Mouse (Mus musculus): Measurements from ENCODE around the gene Cct2. TPM values are rescaled to one million over a fixed set of nuclear protein-coding genes. Genes with fewer than 3 reads are reported as not detected.
A peak's percentile ranks its signal among the peaks of the same experiment; 100 is the strongest.

The Cct2 gene
- polyA plus RNA-seq, 1 experiment from 2014 or later = 281 TPM

DNA sequence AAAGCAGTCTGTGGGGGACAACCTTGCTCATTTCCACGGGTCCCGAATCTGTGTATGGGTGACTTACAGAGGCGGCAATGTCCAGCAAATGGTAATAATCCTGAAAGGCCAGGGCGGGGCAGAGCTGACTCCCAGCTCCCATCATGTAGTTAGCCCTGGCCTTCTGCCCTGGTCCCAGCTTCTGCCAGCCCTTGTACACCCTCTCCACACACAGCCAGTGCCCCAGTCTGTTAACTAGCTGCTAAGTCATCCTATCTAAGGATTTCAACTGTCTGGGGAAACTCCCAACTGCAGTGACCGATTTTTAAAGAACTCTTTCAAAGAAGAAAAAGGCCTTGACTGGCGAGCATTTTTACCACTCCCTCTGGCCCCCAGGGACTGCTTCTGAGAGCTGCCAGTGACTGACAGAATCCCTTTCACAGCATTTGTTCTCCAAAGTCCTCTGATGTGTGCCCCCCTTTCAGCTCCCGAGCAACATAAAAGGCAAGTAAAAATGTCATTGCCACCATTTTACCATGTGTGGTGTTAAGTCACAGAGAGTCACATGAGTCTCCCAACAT lies 45.3 kb downstream of the Cct2 start:
- 32% methylated on average over 7 of the region's 7 CpGs for WGBS
- Histone ChIP-seq H3K9me3 (no peaks in the 10 kb centered on the region), H3K36me3 (no peaks in the 10 kb centered on the region), H3K4me2 (replicated peaks) (no peak overlapping the region), H3K9ac (replicated peaks) (peak overlapping the region; percentile 7; the same call in 1 of the 2 replicates), H3K4me1 (replicated peaks) (peaks cover 28% of the 10 kb centered on the region), H3K27me3 (0 out of 2 replicates have a peak, but pooled peaks cover 2% of the 10 kb centered on the region), H3K4me3 (replicated peaks) (no peak overlapping the region), H3K27ac (no peak overlapping the region)
- peak; percentile 25; the same call in 1 of the 2 replicates for ATAC-seq

DNA sequence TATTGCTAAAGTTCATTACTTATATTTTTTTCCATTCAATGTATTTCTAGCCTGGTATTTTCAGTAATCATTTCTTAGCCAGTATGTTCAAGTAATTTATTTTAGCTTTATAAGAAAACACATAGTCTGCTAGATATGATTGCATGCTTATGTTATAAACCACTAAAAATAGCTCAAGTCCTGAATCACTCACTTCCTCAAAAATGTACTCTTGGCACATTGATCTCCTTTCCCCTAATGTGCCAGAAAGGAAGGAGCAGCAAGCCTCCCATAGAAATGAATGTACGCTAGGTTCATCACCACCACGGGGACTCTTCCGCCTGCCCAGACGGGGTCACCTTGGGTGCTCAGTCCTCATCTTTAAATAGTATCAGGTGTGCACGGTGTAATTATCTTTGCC lies 49.0 kb downstream of the Cct2 start:
- Histone ChIP-seq H3K27me3 (0 out of 2 replicates have a peak, but pooled peaks cover 5% of the 10 kb centered on the region), H3K9me3 (no peaks in the 10 kb centered on the region), H3K4me1 (replicated peaks) (peaks cover 19% of the 10 kb centered on the region), H3K36me3 (no peaks in the 10 kb centered on the region), H3K4me3 (replicated peaks) (no peak overlapping the region), H3K27ac (no peak overlapping the region), H3K9ac (replicated peaks) (no peak overlapping the region), H3K4me2 (replicated peaks) (no peak overlapping the region)
- 94% methylated on average over 5 of the region's 5 CpGs for WGBS
- ATAC-seq = 0 out of 2 replicates have a peak, but pooled peaks have one; percentile 18

DNA sequence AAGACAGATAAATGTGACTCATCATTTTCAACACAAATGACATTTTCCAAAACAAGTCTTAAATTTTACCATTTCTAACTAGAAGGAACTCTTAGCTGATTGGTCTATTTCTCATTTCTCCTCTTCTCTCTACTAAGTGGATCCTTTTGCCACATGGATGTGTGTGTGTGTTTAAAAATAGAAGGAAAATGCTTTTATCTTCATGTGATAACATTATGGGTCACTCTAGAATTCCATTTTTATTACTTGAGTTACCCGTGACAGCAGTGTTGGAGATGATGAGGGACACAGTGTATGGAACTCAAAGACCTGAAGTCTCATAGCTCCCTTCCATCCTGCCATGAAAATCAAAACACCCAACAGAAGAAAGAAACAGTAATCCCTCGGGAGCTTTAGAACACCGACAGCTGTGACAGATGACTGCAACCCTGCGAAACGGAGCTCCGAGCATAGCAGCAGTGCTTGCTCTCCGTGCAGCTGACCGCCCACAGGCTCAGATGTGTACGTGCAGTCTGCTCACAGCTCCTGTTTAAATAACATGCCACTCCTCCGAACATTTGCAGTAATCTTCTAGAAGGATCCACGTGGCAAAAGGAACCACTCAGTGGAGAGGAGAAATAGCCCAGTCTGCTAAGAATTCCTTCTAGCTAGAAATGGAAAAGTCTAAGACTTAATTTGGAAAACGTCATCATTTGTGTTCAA lies 49.8 kb downstream of the Cct2 start:
- WGBS = 24% methylated on average over 12 of the region's 12 CpGs
- ATAC-seq = peak; percentile 92
- H3K27me3 ChIP-seq = 0 out of 2 replicates have a peak, but pooled peaks cover 5% of the 10 kb centered on the region
- no peaks in the 10 kb centered on the region for H3K36me3 ChIP-seq
- H3K4me2 ChIP-seq (replicated peaks) = peak overlapping the region; percentile 16
- no peaks in the 10 kb centered on the region for H3K9me3 ChIP-seq
- H3K27ac ChIP-seq = no peak overlapping the region
- no peak overlapping the region for H3K4me3 ChIP-seq (replicated peaks)
- H3K9ac ChIP-seq (replicated peaks) = no peak overlapping the region
- peaks cover 18% of the 10 kb centered on the region for H3K4me1 ChIP-seq (replicated peaks)

DNA sequence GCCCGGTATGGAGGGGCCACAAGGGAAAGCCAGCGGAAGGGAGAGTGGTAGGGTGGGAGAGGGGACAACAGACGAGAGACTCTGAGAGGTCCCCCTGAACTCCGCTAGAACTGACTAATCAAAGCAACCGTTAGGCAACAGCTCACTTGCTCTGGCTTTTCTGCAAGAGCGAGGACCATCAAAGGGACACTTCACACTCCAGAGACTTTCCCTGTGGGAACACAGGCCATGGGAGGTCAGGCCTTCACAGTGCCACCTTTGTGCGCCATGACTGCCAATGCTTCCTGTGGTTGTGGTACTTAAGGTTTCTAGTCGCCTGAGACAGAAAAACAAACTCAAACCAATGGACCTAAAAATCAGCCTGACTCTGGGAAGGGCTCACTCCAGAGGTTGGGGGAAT lies 52.6 kb downstream of the Cct2 start:
- ATAC-seq = no peak
- no peaks in the 10 kb centered on the region for H3K36me3 ChIP-seq
- no peak overlapping the region for H3K9ac ChIP-seq (replicated peaks)
- no peak overlapping the region for H3K4me2 ChIP-seq (replicated peaks)
- no peak overlapping the region for H3K27ac ChIP-seq
- 0 out of 2 replicates have a peak, but pooled peaks cover 5% of the 10 kb centered on the region for H3K27me3 ChIP-seq
- no peaks in the 10 kb centered on the region for H3K9me3 ChIP-seq
- 22% methylated on average over 8 of the region's 8 CpGs for WGBS
- H3K4me3 ChIP-seq (replicated peaks) = no peak overlapping the region
- peaks cover 6% of the 10 kb centered on the region for H3K4me1 ChIP-seq (replicated peaks)

DNA sequence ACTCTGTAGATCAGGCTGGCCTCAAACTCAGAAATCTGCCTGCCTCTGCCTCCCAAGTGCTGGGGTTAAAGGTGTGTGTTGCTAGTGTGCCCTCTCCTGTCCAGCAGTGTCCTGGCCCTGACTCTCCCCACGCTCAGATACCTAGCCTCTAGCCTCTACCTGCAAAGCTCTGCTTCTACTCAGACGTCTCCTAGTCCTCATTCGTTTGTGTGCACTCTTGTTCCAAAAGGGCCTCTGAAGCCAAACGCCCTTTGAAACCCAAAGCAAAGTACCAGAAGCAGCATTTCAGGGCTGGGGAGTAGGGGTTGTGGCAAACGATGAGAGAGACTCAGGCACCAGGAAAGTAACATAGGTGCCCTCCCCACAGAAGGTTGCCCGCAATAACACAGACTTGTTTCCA lies 53.9 kb downstream of the Cct2 start:
- Histone ChIP-seq H3K36me3 (no peaks in the 10 kb centered on the region), H3K9ac (replicated peaks) (no peak overlapping the region), H3K4me2 (replicated peaks) (no peak overlapping the region), H3K9me3 (no peaks in the 10 kb centered on the region), H3K4me1 (replicated peaks) (peaks cover 8% of the 10 kb centered on the region), H3K27me3 (0 out of 2 replicates have a peak, but pooled peaks cover 5% of the 10 kb centered on the region), H3K4me3 (replicated peaks) (no peak overlapping the region), H3K27ac (no peak overlapping the region)
- no peak for ATAC-seq
- 90% methylated on average over 6 of the region's 6 CpGs for WGBS

DNA sequence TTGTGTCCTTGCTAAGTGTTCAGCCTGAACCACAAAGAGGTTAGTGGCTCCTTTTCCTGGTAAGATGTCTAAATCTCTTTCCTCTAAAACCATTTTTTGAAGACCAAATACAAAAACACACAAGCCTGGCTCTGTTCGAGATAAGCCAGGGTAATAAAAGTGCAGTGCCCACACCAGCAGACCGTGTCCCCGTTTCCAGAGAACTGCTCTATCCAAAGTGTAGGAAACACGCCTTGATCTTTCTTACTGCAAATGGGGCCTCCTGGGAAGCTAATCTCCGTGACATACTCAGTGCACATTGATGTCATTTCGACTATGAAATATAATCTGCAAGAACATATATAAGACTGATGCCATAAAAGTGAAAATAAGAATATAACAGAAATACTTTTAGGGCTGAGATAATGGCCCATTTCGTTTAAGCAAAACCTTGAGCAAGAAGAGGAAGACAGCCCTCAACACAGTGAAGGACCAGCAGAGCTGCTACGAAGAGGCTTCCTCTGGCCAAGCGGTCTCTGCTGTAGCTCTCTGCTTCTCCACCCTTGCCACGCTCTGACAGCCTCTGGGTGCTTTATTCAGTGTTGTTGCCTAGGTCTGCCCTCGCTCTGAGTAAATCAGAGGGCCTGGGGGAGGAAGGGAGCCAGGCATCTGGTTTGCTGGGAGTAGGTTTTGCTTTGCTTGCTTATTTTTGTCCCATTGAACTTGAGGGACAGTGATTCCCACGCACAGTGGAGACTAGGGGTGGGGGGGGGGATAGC lies 57.7 kb downstream of the Cct2 start:
- H3K27ac ChIP-seq = no peak overlapping the region
- no peak overlapping the region for H3K4me3 ChIP-seq (replicated peaks)
- ATAC-seq = no peak
- no peak overlapping the region for H3K9ac ChIP-seq (replicated peaks)
- H3K4me2 ChIP-seq (replicated peaks) = no peak overlapping the region
- H3K4me1 ChIP-seq (replicated peaks) = peaks cover 8% of the 10 kb centered on the region; the same call in 1 of the 2 replicates
- 64% methylated on average over 12 of the region's 12 CpGs for WGBS
- no peaks in the 10 kb centered on the region for H3K36me3 ChIP-seq
- no peaks in the 10 kb centered on the region for H3K9me3 ChIP-seq
- no peaks in the 10 kb centered on the region for H3K27me3 ChIP-seq

DNA sequence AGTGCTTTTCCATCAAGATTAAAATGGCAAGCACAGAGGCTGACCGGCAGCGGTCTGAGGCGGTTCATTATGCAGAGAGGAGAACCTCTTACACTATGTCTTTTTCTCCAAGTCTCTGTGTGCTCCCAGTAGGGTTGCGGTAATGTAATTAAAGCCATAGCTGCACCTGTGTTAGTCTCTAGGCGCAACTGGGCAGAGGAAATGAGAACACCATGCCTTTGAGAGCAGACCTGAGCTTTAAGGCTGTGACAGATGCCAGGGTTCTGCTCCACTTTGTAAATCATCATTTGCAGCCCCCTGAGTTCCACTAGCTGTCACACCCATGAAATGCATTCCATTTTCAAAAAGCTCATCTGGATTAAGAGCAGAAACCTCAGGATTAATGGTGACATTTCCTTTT lies 58.9 kb downstream of the Cct2 start:
- Histone ChIP-seq H3K4me1 (replicated peaks) (peaks cover 8% of the 10 kb centered on the region; the same call in 1 of the 2 replicates), H3K4me2 (replicated peaks) (no peak overlapping the region), H3K36me3 (no peaks in the 10 kb centered on the region), H3K27ac (0 out of 2 replicates have a peak overlapping the region, but pooled peaks have one; percentile 22), H3K9me3 (no peaks in the 10 kb centered on the region), H3K4me3 (replicated peaks) (no peak overlapping the region), H3K9ac (replicated peaks) (no peak overlapping the region), H3K27me3 (no peaks in the 10 kb centered on the region)
- peak; percentile 64 for ATAC-seq
- WGBS = 63% methylated on average over 5 of the region's 5 CpGs

Other genes with a start within 250 kb of the Cct2 start
- gene Myrfl, start 166.9 kb downstream of the Cct2 start, polyA plus RNA-seq (2015; fragmentation: Nextera tagmentation; extraction: Ambion mirVana) = 0.12 TPM in 1 of 2 replicates, not detected in the other
- gene Rab3ip, start 113.0 kb downstream of the Cct2 start, polyA plus RNA-seq (2015; fragmentation: Nextera tagmentation; extraction: Ambion mirVana) = 43.9 and 44.2 TPM in 2 replicates
- not detected in 2 replicates for gene Gm10271, start 91.2 kb downstream of the Cct2 start, polyA plus RNA-seq (2015; fragmentation: Nextera tagmentation; extraction: Ambion mirVana)
- gene Best3, start 77.5 kb downstream of the Cct2 start, polyA plus RNA-seq (2015; fragmentation: Nextera tagmentation; extraction: Ambion mirVana) = 0.09 and 0.15 TPM in 2 replicates
- not detected in 2 replicates for gene Lrrc10, start 18.5 kb downstream of the Cct2 start, polyA plus RNA-seq (2015; fragmentation: Nextera tagmentation; extraction: Ambion mirVana)
- gene Frs2, start 84.7 kb upstream of the Cct2 start, polyA plus RNA-seq (2015; fragmentation: Nextera tagmentation; extraction: Ambion mirVana) = 19.0 and 22.2 TPM in 2 replicates
- gene Yeats4, start 160.7 kb upstream of the Cct2 start, polyA plus RNA-seq (2015; fragmentation: Nextera tagmentation; extraction: Ambion mirVana) = 141 and 160 TPM in 2 replicates
- gene 9530003J23Rik, start 174.9 kb upstream of the Cct2 start, polyA plus RNA-seq (2015; fragmentation: Nextera tagmentation; extraction: Ambion mirVana) = not detected in 2 replicates
- gene Lyz2, start 218.5 kb upstream of the Cct2 start, polyA plus RNA-seq (2015; fragmentation: Nextera tagmentation; extraction: Ambion mirVana) = 14.7 and 19.0 TPM in 2 replicates
- not detected in 2 replicates for gene Lyz1, start 229.1 kb upstream of the Cct2 start, polyA plus RNA-seq (2015; fragmentation: Nextera tagmentation; extraction: Ambion mirVana)